Mouse (Mus musculus): ENCODE measurements around the gene P2ry2.

Gene P2ry2

GRCm38 (mm10) chr7:101012541-101012940, at the start of gene P2ry2:
Gene P2ry2 (minus strand): TSS chr7:101012866.
- no peak for DNase-seq (ENCODE audit: low spot score in 2 of 2)

- DNase-seq (ENCODE audit: low spot score in 2 of 2), result peak; percentile 9 to 20
These were observed 49.6 kb upstream of the P2ry2 start for GRCm38 (mm10) chr7:101062246-101062645.

- peak; percentile 83 to 89 for DNase-seq (ENCODE audit: low spot score in 2 of 2)
These were observed 48.7 kb upstream of the P2ry2 start for GRCm38 (mm10) chr7:101061381-101061780.

GRCm38 (mm10) chr7:101060476-101060875, 47.8 kb upstream of the P2ry2 start:
- DNase-seq (ENCODE audit: low spot score in 2 of 2), result no peak

GRCm38 (mm10) chr7:101059188-101059587, 46.5 kb upstream of the P2ry2 start:
- no peak for DNase-seq (ENCODE audit: low spot score in 2 of 2)

- no peak for DNase-seq (ENCODE audit: low spot score in 2 of 2)
These were observed 44.6 kb upstream of the P2ry2 start for GRCm38 (mm10) chr7:101057309-101057708.

- DNase-seq (ENCODE audit: low spot score in 2 of 2), result no peak
These were observed 40.5 kb upstream of the P2ry2 start for GRCm38 (mm10) chr7:101053136-101053535.

GRCm38 (mm10) chr7:101051551-101052221, 39.0 kb upstream of the P2ry2 start:
- DNase-seq (ENCODE audit: low spot score in 2 of 2), result peak; percentile 59 to 60

- DNase-seq (ENCODE audit: low spot score in 2 of 2), result no peak
These were observed 38.3 kb upstream of the P2ry2 start for GRCm38 (mm10) chr7:101050724-101051550.

- no peak for DNase-seq (ENCODE audit: low spot score in 2 of 2)
These were observed 36.8 kb upstream of the P2ry2 start for GRCm38 (mm10) chr7:101049326-101050087.

GRCm38 (mm10) chr7:101048247-101048646, 35.6 kb upstream of the P2ry2 start:
- no peak for DNase-seq (ENCODE audit: low spot score in 2 of 2)

- no peak for DNase-seq (ENCODE audit: low spot score in 2 of 2)
These were observed 31.3 kb upstream of the P2ry2 start for GRCm38 (mm10) chr7:101043846-101044541.

- no peak for DNase-seq (ENCODE audit: low spot score in 2 of 2)
These were observed 29.5 kb upstream of the P2ry2 start for GRCm38 (mm10) chr7:101041977-101042749.

GRCm38 (mm10) chr7:101041544-101041943, 28.9 kb upstream of the P2ry2 start:
- no peak for DNase-seq (ENCODE audit: low spot score in 2 of 2)

- DNase-seq (ENCODE audit: low spot score in 2 of 2), result no peak
These were observed 20.7 kb upstream of the P2ry2 start for GRCm38 (mm10) chr7:101033371-101033770.

- DNase-seq (ENCODE audit: low spot score in 2 of 2), result no peak
These were observed 18.6 kb upstream of the P2ry2 start for GRCm38 (mm10) chr7:101031234-101031633.

- DNase-seq (ENCODE audit: low spot score in 2 of 2), result no peak
These were observed 18.1 kb upstream of the P2ry2 start for GRCm38 (mm10) chr7:101030756-101031155.

GRCm38 (mm10) chr7:101029446-101029845, 16.8 kb upstream of the P2ry2 start:
- DNase-seq (ENCODE audit: low spot score in 2 of 2), result no peak

GRCm38 (mm10) chr7:101028991-101029390, 16.3 kb upstream of the P2ry2 start:
- DNase-seq (ENCODE audit: low spot score in 2 of 2), result no peak

GRCm38 (mm10) chr7:101028444-101028757, 15.7 kb upstream of the P2ry2 start:
- no peak for DNase-seq (ENCODE audit: low spot score in 2 of 2)

Measured in frontal cortex, postnatal 25 days (tissue).